Mouse (Mus musculus): ENCODE results near the gene Pim1. TPM values are rescaled to one million over a fixed set of nuclear protein-coding genes. Genes with fewer than 3 reads are reported as not detected.

Pim1 gene
- polyA plus RNA-seq, 1 experiment from 2014 or later = 11.8 TPM

GRCm38 (mm10) chr17:29545241-29545640 lies 54.7 kb downstream of the Pim1 start:
- no peak overlapping the region for H3K4me3 ChIP-seq (ENCODE audit: low read length)
- 88% methylated on average over 5 of the region's 5 CpGs for WGBS
- no peak overlapping the region for H3K4me2 ChIP-seq (ENCODE audit: low read depth, low read length)
- H3K9me3 ChIP-seq (ENCODE audit: control insufficient read depth, low read length) = no peaks in the 10 kb centered on the region
- H3K4me1 ChIP-seq (ENCODE audit: control insufficient read depth, insufficient read depth, low read length) = peaks cover 2% of the 10 kb centered on the region; the same call in 1 of the 2 replicates
- H3K27ac ChIP-seq (ENCODE audit: low read length) = no peak overlapping the region
- H3K9ac ChIP-seq (ENCODE audit: low read depth, low read length) = no peak overlapping the region
- no peaks in the 10 kb centered on the region for H3K27me3 ChIP-seq (replicated peaks; ENCODE audit: control insufficient read depth, insufficient read depth, low read length)
- no peaks in the 10 kb centered on the region for H3K36me3 ChIP-seq (ENCODE audit: control insufficient read depth, insufficient read depth, low read length)
- ATAC-seq = no peak

Other genes starting within 250 kb of the Pim1 start
- 133 and 153 TPM in 2 replicates for gene Ppil1, start 226.6 kb upstream of the Pim1 start, polyA plus RNA-seq (2015; fragmentation: Nextera tagmentation; extraction: Ambion mirVana)
- 82.9 and 85.6 TPM in 2 replicates for gene BC004004, start 222.0 kb upstream of the Pim1 start, polyA plus RNA-seq (2015; fragmentation: Nextera tagmentation; extraction: Ambion mirVana)
- 0.88 and 1.1 TPM in 2 replicates for gene Pi16, start 173.1 kb upstream of the Pim1 start, polyA plus RNA-seq (2015; fragmentation: Nextera tagmentation; extraction: Ambion mirVana)
- 31.7 and 146 TPM in 2 replicates for gene Mtch1, start 142.8 kb upstream of the Pim1 start, polyA plus RNA-seq (2015; fragmentation: Nextera tagmentation; extraction: Ambion mirVana)
- 9.8 and 11.5 TPM in 2 replicates for gene Fgd2, start 129.8 kb upstream of the Pim1 start, polyA plus RNA-seq (2015; fragmentation: Nextera tagmentation; extraction: Ambion mirVana)
- not detected in 2 replicates for gene Gm17657, start 58.9 kb downstream of the Pim1 start, polyA plus RNA-seq (2015; fragmentation: Nextera tagmentation; extraction: Ambion mirVana)
- gene Tbc1d22b, start 59.0 kb downstream of the Pim1 start, polyA plus RNA-seq (2015; fragmentation: Nextera tagmentation; extraction: Ambion mirVana) = 12.4 and 12.6 TPM in 2 replicates
- 0.33 and 0.87 TPM in 2 replicates for gene Tmem217, start 61.6 kb downstream of the Pim1 start, polyA plus RNA-seq (2015; fragmentation: Nextera tagmentation; extraction: Ambion mirVana)
- 51.0 and 55.9 TPM in 2 replicates for gene Rnf8, start 124.0 kb downstream of the Pim1 start, polyA plus RNA-seq (2015; fragmentation: Nextera tagmentation; extraction: Ambion mirVana)
- gene Gm28043, start 124.1 kb downstream of the Pim1 start, polyA plus RNA-seq (2015; fragmentation: Nextera tagmentation; extraction: Ambion mirVana) = 1.3 and 2.0 TPM in 2 replicates
- gene Cmtr1, start 169.8 kb downstream of the Pim1 start, polyA plus RNA-seq (2015; fragmentation: Nextera tagmentation; extraction: Ambion mirVana) = 85.9 and 92.7 TPM in 2 replicates
- gene Ccdc167, start 226.3 kb downstream of the Pim1 start, polyA plus RNA-seq (2015; fragmentation: Nextera tagmentation; extraction: Ambion mirVana) = 10.2 and 12.4 TPM in 2 replicates

All from intestine, embryonic 16.5 days (tissue).